Mouse (Mus musculus) limb, embryonic 11.5 days (tissue): ENCODE data around the gene Ppfibp1. TPM values are rescaled to one million over a fixed set of nuclear protein-coding genes. Genes with fewer than 3 reads are reported as not detected.

Experiments
- ATAC-seq: fragments of 200-750 bp; cut with Nextera tagmentation; 2 replicates; pipeline ENCODE4 v1.8.0; 2017; ENCODE audit warnings: low read depth; ENCODE audit not compliant: insufficient number of reproducible peaks, low FRiP score, low TSS enrichment
- DNase-seq: peaks from one replicate; pipeline ENCODE4 v3.0.0-alpha.2; 2015; ENCODE audit warnings: low spot score
- H3K27ac ChIP-seq: fragments of 300-500 bp; sonication (generic); replicated peaks from 2 replicates; pipeline ENCODE4 v1.5.1; 2014; ENCODE audit warnings: low read depth, mild to moderate bottlenecking, low read length
- H3K27me3 ChIP-seq: fragments of 300-500 bp; sonication (generic); 2 replicates; pipeline ENCODE4 v1.6.1; 2014; ENCODE audit warnings: mild to moderate bottlenecking, low read length, mixed read lengths; ENCODE audit not compliant: control insufficient read depth, insufficient read depth
- H3K36me3 ChIP-seq: fragments of 300-500 bp; sonication (generic); 2 replicates; pipeline ENCODE4 v1.6.1; 2014; ENCODE audit warnings: mild to moderate bottlenecking, low read length, moderate library complexity, mixed read lengths; ENCODE audit not compliant: control insufficient read depth, insufficient read depth
- H3K4me1 ChIP-seq: fragments of 300-500 bp; sonication (generic); 2 replicates; pipeline ENCODE4 v1.6.1; 2014; ENCODE audit warnings: low read length, mixed read lengths; ENCODE audit not compliant: control insufficient read depth, insufficient read depth
- H3K4me2 ChIP-seq: fragments of 300-500 bp; sonication (generic); 2 replicates; pipeline ENCODE4 v1.6.1; 2014; ENCODE audit warnings: low read depth, mild to moderate bottlenecking, moderate library complexity; ENCODE audit not compliant: severe bottlenecking
- H3K4me3 ChIP-seq: fragments of 300-500 bp; sonication (generic); 2 replicates; pipeline ENCODE4 v1.5.1; 2014; ENCODE audit warnings: low read depth, low read length
- H3K9ac ChIP-seq: fragments of 300-500 bp; sonication (generic); 2 replicates; pipeline ENCODE4 v1.6.1; 2014; ENCODE audit warnings: mild to moderate bottlenecking, low read length
- H3K9me3 ChIP-seq: fragments of 300-500 bp; sonication (generic); 2 replicates; pipeline ENCODE4 v1.6.1; 2016; ENCODE audit warnings: low read length; ENCODE audit not compliant: control insufficient read depth
- WGBS: fragments of 180-500 bp; shearing (Covaris S2); extraction: QIAGEN DNeasy Blood & Tissue Kit; methylation state at CpG from one replicate; pipeline ENCODE4 v1.1.7; 2014; 5-methylcytosine and 5-hydroxymethylcytosine counted together
- polyA plus RNA-seq: library from polyadenylated mRNA; unstranded; fragments of >200 nt; fragmentation: Nextera tagmentation; extraction: Ambion mirVana; gene quantifications from 2 replicates; pipeline ENCODE4 v1.2.1, GENCODE M21; 2014

Gene Ppfibp1
- polyA plus RNA-seq: 43.4 and 44.4 TPM in 2 replicates

- 0 out of 2 replicates have a peak within 1 kb of the TSS, but pooled peaks have one; percentile 56 for H3K27ac ChIP-seq
- WGBS: under 1% methylated on average over 79 of the region's 80 CpGs
- H3K4me3 ChIP-seq: peak within 1 kb of the TSS; percentile 88
- no peaks in the 10 kb centered on the region for H3K27me3 ChIP-seq
- no peaks in the 10 kb centered on the region for H3K9me3 ChIP-seq
- H3K4me1 ChIP-seq: peaks cover 5% of the 10 kb centered on the region
- ATAC-seq (peak; percentile 93), DNase-seq (peak; percentile 95)
- H3K4me2 ChIP-seq: peak within 1 kb of the TSS; percentile 69
- no peaks in the 10 kb centered on the region for H3K36me3 ChIP-seq
- H3K9ac ChIP-seq: peak within 1 kb of the TSS; percentile 83
These were observed at the start of gene Ppfibp1 for GRCm38 (mm10) chr6:146887958-146888659. Gene Ppfibp1 (plus strand): TSS chr6:146888487.

GRCm38 (mm10) chr6:146838863-146839262 is 49.4 kb upstream of the Ppfibp1 start:
- H3K4me2 ChIP-seq: no peak overlapping the region
- H3K9ac ChIP-seq: no peak overlapping the region
- H3K27ac ChIP-seq: no peak overlapping the region
- no peak for ATAC-seq
- no peaks in the 10 kb centered on the region for H3K36me3 ChIP-seq
- no peak overlapping the region for H3K4me3 ChIP-seq
- WGBS: 89% methylated on average over 4 of the region's 4 CpGs
- H3K9me3 ChIP-seq: no peaks in the 10 kb centered on the region
- H3K27me3 ChIP-seq: no peaks in the 10 kb centered on the region
- H3K4me1 ChIP-seq: 0 out of 2 replicates have a peak, but pooled peaks cover 2% of the 10 kb centered on the region
- DNase-seq: no peak

GRCm38 (mm10) chr6:146844867-146845266 is 43.4 kb upstream of the Ppfibp1 start:
- Histone ChIP-seq H3K36me3 (no peaks in the 10 kb centered on the region), H3K9me3 (no peaks in the 10 kb centered on the region), H3K4me3 (no peak overlapping the region), H3K27me3 (no peaks in the 10 kb centered on the region), H3K9ac (no peak overlapping the region), H3K4me2 (no peak overlapping the region), H3K27ac (no peak overlapping the region), H3K4me1 (no peaks in the 10 kb centered on the region)
- 92% methylated on average over 6 of the region's 6 CpGs for WGBS
- ATAC-seq (no peak), DNase-seq (no peak)

GRCm38 (mm10) chr6:146845347-146845746 is 42.9 kb upstream of the Ppfibp1 start:
- no peaks in the 10 kb centered on the region for H3K36me3 ChIP-seq
- H3K27ac ChIP-seq: no peak overlapping the region
- H3K4me3 ChIP-seq: no peak overlapping the region
- DNase-seq: no peak
- WGBS: 82% methylated on average over 5 of the region's 5 CpGs
- no peaks in the 10 kb centered on the region for H3K9me3 ChIP-seq
- H3K4me2 ChIP-seq: no peak overlapping the region
- no peaks in the 10 kb centered on the region for H3K27me3 ChIP-seq
- H3K9ac ChIP-seq: no peak overlapping the region
- H3K4me1 ChIP-seq: no peaks in the 10 kb centered on the region
- no peak for ATAC-seq

GRCm38 (mm10) chr6:146845961-146846750 is 42.1 kb upstream of the Ppfibp1 start:
- WGBS: 82% methylated on average over 15 of the region's 15 CpGs
- Histone ChIP-seq H3K36me3 (no peaks in the 10 kb centered on the region), H3K4me2 (no peak overlapping the region), H3K27ac (no peak overlapping the region), H3K9ac (no peak overlapping the region), H3K27me3 (no peaks in the 10 kb centered on the region), H3K9me3 (no peaks in the 10 kb centered on the region), H3K4me1 (no peaks in the 10 kb centered on the region), H3K4me3 (no peak overlapping the region)
- ATAC-seq (no peak), DNase-seq (no peak)

GRCm38 (mm10) chr6:146847402-146847801 is 40.9 kb upstream of the Ppfibp1 start:
- no peak overlapping the region for H3K4me2 ChIP-seq
- no peak overlapping the region for H3K9ac ChIP-seq
- H3K4me1 ChIP-seq: no peaks in the 10 kb centered on the region
- 84% methylated on average over 3 of the region's 3 CpGs for WGBS
- ATAC-seq (no peak), DNase-seq (no peak)
- H3K9me3 ChIP-seq: no peaks in the 10 kb centered on the region
- H3K36me3 ChIP-seq: no peaks in the 10 kb centered on the region
- no peaks in the 10 kb centered on the region for H3K27me3 ChIP-seq
- no peak overlapping the region for H3K4me3 ChIP-seq
- no peak overlapping the region for H3K27ac ChIP-seq

GRCm38 (mm10) chr6:146848281-146848680 is 40.0 kb upstream of the Ppfibp1 start:
- H3K4me1 ChIP-seq: no peaks in the 10 kb centered on the region
- H3K36me3 ChIP-seq: no peaks in the 10 kb centered on the region
- 89% methylated on average over 3 of the region's 3 CpGs for WGBS
- H3K27ac ChIP-seq: no peak overlapping the region
- DNase-seq: no peak
- no peak overlapping the region for H3K4me3 ChIP-seq
- H3K9me3 ChIP-seq: no peaks in the 10 kb centered on the region
- no peak overlapping the region for H3K9ac ChIP-seq
- H3K4me2 ChIP-seq: no peak overlapping the region
- no peaks in the 10 kb centered on the region for H3K27me3 ChIP-seq
- no peak for ATAC-seq

- 75% methylated on average over 4 of the region's 4 CpGs for WGBS
- H3K27ac ChIP-seq: no peak within 1 kb of the TSS
These were observed 38.2 kb upstream of the Ppfibp1 start, which contains the start of gene Smco2 for GRCm38 (mm10) chr6:146850050-146850449. Gene Smco2 (plus strand): TSS chr6:146850104.

More at GRCm38 (mm10) chr6:146850050-146850449, 38.2 kb upstream of the Ppfibp1 start, which contains the start of gene Smco2:
- H3K4me2 ChIP-seq: no peak within 1 kb of the TSS
- no peak within 1 kb of the TSS for H3K9ac ChIP-seq
- no peaks in the 10 kb centered on the region for H3K9me3 ChIP-seq
- H3K4me3 ChIP-seq: no peak within 1 kb of the TSS
- no peak for ATAC-seq
- no peak for DNase-seq
- no peaks in the 10 kb centered on the region for H3K4me1 ChIP-seq
- H3K36me3 ChIP-seq: no peaks in the 10 kb centered on the region
- no peaks in the 10 kb centered on the region for H3K27me3 ChIP-seq
